Mouse (Mus musculus) c-Kit-negative CD71-positive TER-119-positive erythroid progenitor cells, embryonic 14.5 days (primary cell): ENCODE measurements around the gene Fam169b.

Experiments used
- DNase-seq: peaks from one replicate; pipeline ENCODE4 v3.0.0-alpha.2; 2013; ENCODE audit warnings: low read depth, low spot score

The Fam169b gene

GRCm38 (mm10) chr7:68318006-68318788, 44.6 kb downstream of the Fam169b start:
- no peak for DNase-seq

- no peak for DNase-seq
Observed at GRCm38 (mm10) chr7:68318979-68319378, 45.3 kb downstream of the Fam169b start.

GRCm38 (mm10) chr7:68320078-68320810, 46.6 kb downstream of the Fam169b start:
- DNase-seq = no peak

GRCm38 (mm10) chr7:68323051-68323450, 49.4 kb downstream of the Fam169b start:
- no peak for DNase-seq

GRCm38 (mm10) chr7:68326190-68326722, 52.6 kb downstream of the Fam169b start:
- no peak for DNase-seq

GRCm38 (mm10) chr7:68329000-68329399, 55.4 kb downstream of the Fam169b start:
- DNase-seq = no peak

GRCm38 (mm10) chr7:68332799-68333198, 59.2 kb downstream of the Fam169b start:
- no peak for DNase-seq

GRCm38 (mm10) chr7:68337080-68337781, 63.6 kb downstream of the Fam169b start:
- no peak for DNase-seq

GRCm38 (mm10) chr7:68338680-68339079, 65.0 kb downstream of the Fam169b start:
- no peak for DNase-seq

- no peak for DNase-seq
Observed at GRCm38 (mm10) chr7:68344561-68344960, 70.9 kb downstream of the Fam169b start.

GRCm38 (mm10) chr7:68345963-68346362, 72.3 kb downstream of the Fam169b start:
- no peak for DNase-seq

GRCm38 (mm10) chr7:68355325-68356076, 81.9 kb downstream of the Fam169b start:
- no peak for DNase-seq

- peak; percentile 20 for DNase-seq
Observed at GRCm38 (mm10) chr7:68357407-68357806, 83.8 kb downstream of the Fam169b start.

- no peak for DNase-seq
Observed at GRCm38 (mm10) chr7:68362609-68363008, 89.0 kb downstream of the Fam169b start.

GRCm38 (mm10) chr7:68365711-68366110, 92.1 kb downstream of the Fam169b start:
- DNase-seq = no peak

- DNase-seq = no peak
Observed at GRCm38 (mm10) chr7:68368948-68369347, 95.3 kb downstream of the Fam169b start.

- peak; percentile 13 for DNase-seq
Observed at GRCm38 (mm10) chr7:68369694-68370093, 96.1 kb downstream of the Fam169b start.

- DNase-seq = peak; percentile 36
Observed at GRCm38 (mm10) chr7:68374109-68374857, 100.6 kb downstream of the Fam169b start.

GRCm38 (mm10) chr7:68382187-68382586, 108.5 kb downstream of the Fam169b start:
- no peak for DNase-seq

- DNase-seq = no peak
Observed at GRCm38 (mm10) chr7:68386767-68387166, 113.1 kb downstream of the Fam169b start.
